Mouse (Mus musculus): ENCODE results near the gene Ebf3. TPM values are rescaled to one million over a fixed set of nuclear protein-coding genes. Genes with fewer than 3 reads are reported as not detected.
A peak's percentile ranks its signal among the peaks of the same experiment; 100 is the strongest.

Gene Ebf3
- polyA plus RNA-seq, 1 experiment from 2014 or later = 15.9 TPM

GRCm38 (mm10) chr7:137239542-137240133 lies 74.6 kb downstream of the Ebf3 start:
- Histone ChIP-seq H3K4me1 (replicated peaks; ENCODE audit: control insufficient read depth, insufficient read depth, low read length) (peaks cover 4% of the 10 kb centered on the region; the same call in 1 of the 2 replicates), H3K27me3 (ENCODE audit: control insufficient read depth, insufficient read depth, low read length) (no peaks in the 10 kb centered on the region), H3K9ac (ENCODE audit: low read depth, low read length) (no peak overlapping the region), H3K4me2 (replicated peaks; ENCODE audit: low read depth, low read length) (no peak overlapping the region), H3K36me3 (ENCODE audit: control insufficient read depth, insufficient read depth, low read length) (no peaks in the 10 kb centered on the region), H3K4me3 (ENCODE audit: low read depth, low read length) (no peak overlapping the region), H3K9me3 (ENCODE audit: control insufficient read depth, low read length) (no peaks in the 10 kb centered on the region), H3K27ac (ENCODE audit: low read depth, low read length) (no peak overlapping the region)
- DNase-seq (ENCODE audit: low spot score) (no peak), ATAC-seq (ENCODE audit: low FRiP score) (no peak)
- WGBS = 71% methylated on average over 5 of the region's 5 CpGs

GRCm38 (mm10) chr7:137237419-137237818 lies 76.8 kb downstream of the Ebf3 start:
- H3K9me3 ChIP-seq (ENCODE audit: control insufficient read depth, low read length) = no peaks in the 10 kb centered on the region
- ATAC-seq (ENCODE audit: low FRiP score) = no peak

GRCm38 (mm10) chr7:137223823-137224222 lies 90.4 kb downstream of the Ebf3 start:
- peaks cover 23% of the 10 kb centered on the region for H3K4me1 ChIP-seq (replicated peaks; ENCODE audit: control insufficient read depth, insufficient read depth, low read length)
- no peak overlapping the region for H3K27ac ChIP-seq (ENCODE audit: low read depth, low read length)
- DNase-seq (ENCODE audit: low spot score) (no peak), ATAC-seq (ENCODE audit: low FRiP score) (no peak)
- no peak overlapping the region for H3K4me2 ChIP-seq (replicated peaks; ENCODE audit: low read depth, low read length)
- H3K9me3 ChIP-seq (ENCODE audit: control insufficient read depth, low read length) = no peaks in the 10 kb centered on the region
- 94% methylated on average over 3 of the region's 3 CpGs for WGBS
- H3K36me3 ChIP-seq (ENCODE audit: control insufficient read depth, insufficient read depth, low read length) = no peaks in the 10 kb centered on the region
- H3K9ac ChIP-seq (ENCODE audit: low read depth, low read length) = no peak overlapping the region
- no peaks in the 10 kb centered on the region for H3K27me3 ChIP-seq (ENCODE audit: control insufficient read depth, insufficient read depth, low read length)
- H3K4me3 ChIP-seq (ENCODE audit: low read depth, low read length) = no peak overlapping the region

More at GRCm38 (mm10) chr7:137237419-137237818, 76.8 kb downstream of the Ebf3 start:
- no peaks in the 10 kb centered on the region for H3K36me3 ChIP-seq (ENCODE audit: control insufficient read depth, insufficient read depth, low read length)
- no peaks in the 10 kb centered on the region for H3K27me3 ChIP-seq (ENCODE audit: control insufficient read depth, insufficient read depth, low read length)
- 80% methylated on average over 12 of the region's 12 CpGs for WGBS
- DNase-seq (ENCODE audit: low spot score) = no peak
- no peak overlapping the region for H3K9ac ChIP-seq (ENCODE audit: low read depth, low read length)
- no peak overlapping the region for H3K4me3 ChIP-seq (ENCODE audit: low read depth, low read length)
- peaks cover 2% of the 10 kb centered on the region; the same call in 1 of the 2 replicates for H3K4me1 ChIP-seq (replicated peaks; ENCODE audit: control insufficient read depth, insufficient read depth, low read length)
- H3K27ac ChIP-seq (ENCODE audit: low read depth, low read length) = no peak overlapping the region
- H3K4me2 ChIP-seq (replicated peaks; ENCODE audit: low read depth, low read length) = no peak overlapping the region

GRCm38 (mm10) chr7:137222831-137223505 lies 91.3 kb downstream of the Ebf3 start:
- ATAC-seq (ENCODE audit: low FRiP score) (no peak), DNase-seq (ENCODE audit: low spot score) (no peak)
- H3K9me3 ChIP-seq (ENCODE audit: control insufficient read depth, low read length) = no peaks in the 10 kb centered on the region
- WGBS = 91% methylated on average over 6 of the region's 6 CpGs
- no peak overlapping the region for H3K4me3 ChIP-seq (ENCODE audit: low read depth, low read length)
- no peaks in the 10 kb centered on the region for H3K27me3 ChIP-seq (ENCODE audit: control insufficient read depth, insufficient read depth, low read length)
- H3K4me1 ChIP-seq (replicated peaks; ENCODE audit: control insufficient read depth, insufficient read depth, low read length) = peaks cover 16% of the 10 kb centered on the region
- H3K9ac ChIP-seq (ENCODE audit: low read depth, low read length) = no peak overlapping the region
- no peaks in the 10 kb centered on the region for H3K36me3 ChIP-seq (ENCODE audit: control insufficient read depth, insufficient read depth, low read length)
- H3K27ac ChIP-seq (ENCODE audit: low read depth, low read length) = peak overlapping the region; percentile 24; the same call in 1 of the 2 replicates
- H3K4me2 ChIP-seq (replicated peaks; ENCODE audit: low read depth, low read length) = no peak overlapping the region

GRCm38 (mm10) chr7:137221599-137221998 lies 92.6 kb downstream of the Ebf3 start:
- DNase-seq (ENCODE audit: low spot score) (peak; percentile 47), ATAC-seq (ENCODE audit: low FRiP score) (peak; percentile 60)
- H3K4me2 ChIP-seq (replicated peaks; ENCODE audit: low read depth, low read length) = no peak overlapping the region
- H3K27ac ChIP-seq (ENCODE audit: low read depth, low read length) = peak overlapping the region; percentile 1; the same call in 1 of the 2 replicates
- H3K4me3 ChIP-seq (ENCODE audit: low read depth, low read length) = no peak overlapping the region
- peaks cover 5% of the 10 kb centered on the region for H3K4me1 ChIP-seq (replicated peaks; ENCODE audit: control insufficient read depth, insufficient read depth, low read length)
- 30% methylated on average over 6 of the region's 6 CpGs for WGBS
- no peaks in the 10 kb centered on the region for H3K36me3 ChIP-seq (ENCODE audit: control insufficient read depth, insufficient read depth, low read length)
- H3K27me3 ChIP-seq (ENCODE audit: control insufficient read depth, insufficient read depth, low read length) = no peaks in the 10 kb centered on the region
- H3K9ac ChIP-seq (ENCODE audit: low read depth, low read length) = no peak overlapping the region
- H3K9me3 ChIP-seq (ENCODE audit: control insufficient read depth, low read length) = no peaks in the 10 kb centered on the region

GRCm38 (mm10) chr7:137220436-137220835 lies 93.8 kb downstream of the Ebf3 start:
- Histone ChIP-seq H3K4me3 (ENCODE audit: low read depth, low read length) (no peak overlapping the region), H3K9me3 (ENCODE audit: control insufficient read depth, low read length) (no peaks in the 10 kb centered on the region), H3K27me3 (ENCODE audit: control insufficient read depth, insufficient read depth, low read length) (no peaks in the 10 kb centered on the region), H3K27ac (ENCODE audit: low read depth, low read length) (no peak overlapping the region), H3K9ac (ENCODE audit: low read depth, low read length) (no peak overlapping the region), H3K4me2 (replicated peaks; ENCODE audit: low read depth, low read length) (no peak overlapping the region), H3K4me1 (replicated peaks; ENCODE audit: control insufficient read depth, insufficient read depth, low read length) (no peaks in the 10 kb centered on the region; the same call in 1 of the 2 replicates), H3K36me3 (ENCODE audit: control insufficient read depth, insufficient read depth, low read length) (no peaks in the 10 kb centered on the region)
- DNase-seq (ENCODE audit: low spot score) = no peak
- ATAC-seq (ENCODE audit: low FRiP score) = no peak
- WGBS = 89% methylated on average over 4 of the region's 4 CpGs

- Histone ChIP-seq H3K4me3 (ENCODE audit: low read depth, low read length) (no peak overlapping the region), H3K36me3 (ENCODE audit: control insufficient read depth, insufficient read depth, low read length) (no peaks in the 10 kb centered on the region), H3K4me2 (replicated peaks; ENCODE audit: low read depth, low read length) (no peak overlapping the region), H3K4me1 (replicated peaks; ENCODE audit: control insufficient read depth, insufficient read depth, low read length) (no peaks in the 10 kb centered on the region; the same call in 1 of the 2 replicates), H3K27me3 (ENCODE audit: control insufficient read depth, insufficient read depth, low read length) (no peaks in the 10 kb centered on the region), H3K9ac (ENCODE audit: low read depth, low read length) (no peak overlapping the region), H3K27ac (ENCODE audit: low read depth, low read length) (no peak overlapping the region), H3K9me3 (ENCODE audit: control insufficient read depth, low read length) (no peaks in the 10 kb centered on the region)
- WGBS = 87% methylated on average over 12 of the region's 12 CpGs
- no peak for DNase-seq (ENCODE audit: low spot score)
- ATAC-seq (ENCODE audit: low FRiP score) = no peak
These were observed 95.5 kb downstream of the Ebf3 start for GRCm38 (mm10) chr7:137218706-137219105.

- no peaks in the 10 kb centered on the region for H3K27me3 ChIP-seq (ENCODE audit: control insufficient read depth, insufficient read depth, low read length)
- H3K4me3 ChIP-seq (ENCODE audit: low read depth, low read length) = no peak overlapping the region
- ATAC-seq (ENCODE audit: low FRiP score) = no peak
- no peak overlapping the region for H3K4me2 ChIP-seq (replicated peaks; ENCODE audit: low read depth, low read length)
- 0 out of 2 replicates have a peak, but pooled peaks cover 2% of the 10 kb centered on the region for H3K4me1 ChIP-seq (replicated peaks; ENCODE audit: control insufficient read depth, insufficient read depth, low read length)
- WGBS = 82% methylated on average over 1 of the region's 1 CpGs
- no peaks in the 10 kb centered on the region for H3K9me3 ChIP-seq (ENCODE audit: control insufficient read depth, low read length)
- no peak for DNase-seq (ENCODE audit: low spot score)
- H3K9ac ChIP-seq (ENCODE audit: low read depth, low read length) = no peak overlapping the region
- no peak overlapping the region for H3K27ac ChIP-seq (ENCODE audit: low read depth, low read length)
- H3K36me3 ChIP-seq (ENCODE audit: control insufficient read depth, insufficient read depth, low read length) = no peaks in the 10 kb centered on the region
These were observed 100.8 kb downstream of the Ebf3 start for GRCm38 (mm10) chr7:137213444-137213843.

GRCm38 (mm10) chr7:137211332-137211731 lies 102.9 kb downstream of the Ebf3 start:
- H3K36me3 ChIP-seq (ENCODE audit: control insufficient read depth, insufficient read depth, low read length) = no peaks in the 10 kb centered on the region
- DNase-seq (ENCODE audit: low spot score) (no peak), ATAC-seq (ENCODE audit: low FRiP score) (no peak)
- H3K4me3 ChIP-seq (ENCODE audit: low read depth, low read length) = no peak overlapping the region
- H3K4me1 ChIP-seq (replicated peaks; ENCODE audit: control insufficient read depth, insufficient read depth, low read length) = 0 out of 2 replicates have a peak, but pooled peaks cover 4% of the 10 kb centered on the region
- no peak overlapping the region for H3K4me2 ChIP-seq (replicated peaks; ENCODE audit: low read depth, low read length)
- H3K9ac ChIP-seq (ENCODE audit: low read depth, low read length) = no peak overlapping the region
- 74% methylated on average over 4 of the region's 4 CpGs for WGBS
- no peaks in the 10 kb centered on the region for H3K27me3 ChIP-seq (ENCODE audit: control insufficient read depth, insufficient read depth, low read length)
- H3K9me3 ChIP-seq (ENCODE audit: control insufficient read depth, low read length) = no peaks in the 10 kb centered on the region
- no peak overlapping the region for H3K27ac ChIP-seq (ENCODE audit: low read depth, low read length)

Data from hindbrain, embryonic 11.5 days (tissue).